Mouse (Mus musculus) stomach, postnatal 0 days (tissue): ENCODE measurements around the gene Dgat2.

Experiments used
- CTCF ChIP-seq: IDR thresholded peaks from 2 replicates; pipeline ENCODE4 v1.5.1; 2016; ENCODE audit warnings: antibody characterized with exemption, low read depth, mild to moderate bottlenecking, moderate library complexity
- EP300 ChIP-seq: optimal IDR thresholded peaks from 2 replicates; pipeline ENCODE3; 2016; ENCODE audit warnings: antibody characterized with exemption

- no peak for TF ChIP-seq CTCF
- no peak for TF ChIP-seq EP300
Measured at GRCm38 (mm10) chr7:99154648-99155151, 27.8 kb downstream of the Dgat2 start.
